Mouse (Mus musculus): ENCODE results near the gene Rplp0.
A peak's percentile ranks its signal among the peaks of the same experiment; 100 is the strongest.

The Rplp0 gene

DNA sequence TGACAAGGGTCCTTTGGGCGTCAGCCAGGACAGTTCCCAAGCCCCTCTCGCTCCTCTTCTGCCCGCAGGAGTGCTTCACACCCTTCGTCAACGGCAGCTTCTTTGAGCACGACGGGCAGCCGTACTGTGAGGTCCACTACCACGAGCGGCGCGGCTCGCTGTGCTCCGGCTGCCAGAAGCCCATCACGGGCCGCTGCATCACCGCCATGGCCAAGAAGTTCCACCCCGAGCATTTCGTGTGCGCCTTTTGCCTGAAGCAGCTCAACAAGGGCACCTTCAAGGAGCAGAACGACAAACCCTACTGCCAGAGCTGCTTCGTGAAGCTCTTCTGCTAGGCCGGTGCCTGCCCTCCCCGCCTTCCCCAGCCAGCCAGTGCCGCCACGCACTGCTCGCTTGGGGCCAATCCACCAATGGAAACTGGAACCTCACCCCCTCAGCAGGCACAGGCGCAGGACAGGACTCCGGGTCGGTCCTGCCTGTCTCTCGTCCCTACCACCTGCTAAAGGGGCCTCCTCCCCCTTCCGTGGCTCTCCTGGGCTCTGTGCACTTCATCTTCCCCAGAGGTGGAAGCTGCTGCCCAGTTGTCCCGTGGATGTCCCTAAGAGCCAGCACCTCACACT, 5.4 kb upstream of the Rplp0 start:
- no peak for DNase-seq

DNA sequence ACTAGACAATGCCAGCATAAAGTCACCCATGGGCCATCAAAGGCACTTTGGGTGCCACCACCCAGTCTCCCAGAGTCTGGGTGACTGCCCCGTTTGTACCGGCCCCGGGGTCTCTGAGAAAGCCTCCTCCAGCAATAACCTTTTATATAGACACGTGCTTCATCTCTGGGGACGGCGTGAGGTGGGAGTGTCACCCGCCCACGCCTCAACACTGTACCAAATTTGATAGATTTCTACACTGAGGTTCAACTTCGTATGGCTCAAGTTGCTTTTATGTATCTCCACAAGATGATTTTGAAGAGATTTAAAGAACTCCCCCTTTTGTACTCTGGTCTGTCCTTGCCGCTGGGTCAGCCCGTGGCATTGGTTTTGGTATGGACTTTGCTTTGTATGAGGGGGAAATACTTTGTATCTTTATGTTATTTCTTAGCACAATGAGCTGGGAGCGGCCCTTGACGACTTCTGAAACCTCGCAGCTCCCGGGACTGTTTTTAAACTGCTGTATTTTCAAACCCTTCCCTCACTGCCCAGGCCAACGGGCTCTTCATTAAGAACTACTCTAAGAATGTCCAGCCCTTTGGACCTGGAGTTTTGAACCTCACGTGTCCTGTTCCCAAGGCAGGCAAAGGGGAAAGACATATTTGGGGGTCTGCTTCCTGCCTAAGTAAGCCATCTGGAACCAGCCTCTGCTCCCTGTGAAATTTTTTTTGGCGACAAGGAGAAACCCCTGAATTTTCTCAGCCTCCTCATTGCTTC, 4.6 kb upstream of the Rplp0 start:
- DNase-seq, result no peak

DNA sequence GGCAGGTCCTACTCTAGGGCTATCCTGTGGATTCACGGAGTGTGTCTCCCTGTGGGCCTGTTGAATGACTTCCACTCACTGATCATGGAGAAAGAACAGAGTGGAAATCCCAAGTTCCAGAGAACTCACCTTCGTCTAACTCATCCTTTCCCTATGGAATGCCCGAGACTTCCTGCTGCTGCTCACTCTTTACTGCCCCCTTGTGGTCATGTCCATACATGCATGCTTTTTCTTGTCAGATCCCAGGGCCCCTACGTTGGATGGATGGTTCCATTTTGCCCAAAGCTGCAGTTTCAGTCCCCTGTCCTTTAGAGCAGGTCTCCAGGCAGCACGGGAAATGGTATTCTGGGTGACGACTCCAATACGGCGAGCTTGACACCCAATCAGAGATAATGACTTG, 3.0 kb upstream of the Rplp0 start:
- DNase-seq, result peak; percentile 72

DNA sequence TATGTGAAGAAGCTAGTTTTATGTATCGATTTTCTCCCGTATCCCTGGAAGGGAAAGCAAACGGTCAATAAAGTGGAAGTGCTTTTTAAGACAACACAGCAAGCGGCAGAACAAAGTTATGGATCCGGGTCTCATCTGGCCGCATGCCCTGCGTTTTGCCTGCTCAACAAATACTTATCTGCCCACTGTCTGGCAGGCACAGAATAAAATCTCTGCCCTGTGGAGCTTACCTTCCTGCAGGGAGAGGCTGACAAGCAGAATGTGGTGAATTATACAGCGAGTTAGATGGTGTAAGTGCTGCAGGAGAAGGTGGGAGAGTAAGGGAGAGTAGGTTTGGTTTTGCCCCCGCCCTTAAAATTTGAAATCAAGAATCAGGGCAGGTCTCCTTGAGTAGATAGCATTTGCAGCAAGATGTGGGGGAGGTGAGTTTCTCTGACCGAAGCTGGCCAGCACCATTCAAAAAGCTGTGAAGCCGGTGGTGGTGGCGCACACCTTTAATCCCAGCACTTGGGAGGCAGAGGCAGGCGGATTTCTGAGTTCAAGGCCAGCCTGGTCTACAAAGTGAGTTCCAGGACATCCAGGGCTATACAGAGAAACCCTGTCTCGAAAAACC, 979 bp upstream of the Rplp0 start:
- no peak for DNase-seq

DNA sequence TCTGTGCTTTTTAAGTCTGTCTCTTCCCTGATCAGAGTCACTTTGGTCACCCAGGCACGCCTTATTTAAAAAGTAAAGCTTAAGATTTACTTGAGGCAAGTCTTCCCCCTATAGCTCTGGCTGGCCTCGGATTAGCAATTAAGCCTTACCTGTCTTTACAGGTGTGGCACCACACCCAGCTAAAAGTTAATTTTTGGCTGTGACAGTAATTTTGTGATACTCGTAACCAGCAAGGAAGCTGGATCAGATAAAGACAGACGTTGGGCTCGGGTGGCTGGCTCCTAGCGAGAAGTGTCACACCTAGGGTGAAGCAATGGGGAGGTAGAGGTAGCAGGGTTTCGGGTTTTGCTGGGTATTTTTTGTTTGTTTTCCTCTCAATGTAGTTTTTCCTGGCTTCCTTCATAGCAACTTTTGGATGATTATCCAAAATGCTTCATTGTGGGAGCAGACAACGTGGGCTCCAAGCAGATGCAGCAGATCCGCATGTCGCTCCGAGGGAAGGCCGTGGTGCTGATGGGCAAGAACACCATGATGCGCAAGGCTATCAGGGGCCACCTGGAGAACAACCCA, 1.2 kb downstream of the Rplp0 start:
- no peak for DNase-seq

DNA sequence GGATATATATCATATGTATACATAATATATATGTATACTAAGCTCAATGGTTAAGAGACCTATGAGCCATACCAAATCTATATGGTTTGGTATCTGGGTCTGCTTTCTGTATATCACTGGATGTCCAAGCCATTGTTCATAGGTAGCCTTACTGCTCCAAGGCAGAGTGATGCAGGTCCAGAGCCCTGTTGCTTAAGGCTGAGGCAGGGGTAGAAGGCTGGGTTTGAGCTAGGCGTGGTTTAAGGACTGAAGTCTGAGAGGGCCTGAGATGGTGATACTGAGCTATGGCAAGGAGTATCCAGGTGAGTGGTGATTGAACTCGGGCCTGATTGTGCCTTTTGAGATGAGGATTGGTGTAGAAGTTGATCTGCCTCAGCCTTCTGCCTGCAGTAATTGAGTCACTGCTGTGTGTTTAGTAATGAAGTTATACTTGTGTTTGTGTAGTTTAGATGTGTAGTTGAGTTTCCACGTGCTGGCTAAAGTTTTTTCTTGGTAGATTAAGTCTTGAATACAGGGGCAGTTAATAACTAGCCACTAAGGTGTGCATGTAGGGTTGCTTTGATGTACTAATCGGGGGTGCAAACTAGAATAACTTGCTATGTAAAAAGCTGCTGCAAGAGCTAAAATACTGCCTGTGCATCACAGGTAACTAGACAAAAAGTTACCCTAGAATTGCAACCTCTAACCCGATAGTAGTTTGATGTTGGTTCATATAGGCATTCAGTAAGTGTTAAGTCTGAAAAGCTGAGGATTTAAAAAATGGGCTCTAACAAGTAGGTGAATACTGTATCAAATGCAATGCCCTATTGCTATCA, 4.7 kb downstream of the Rplp0 start:
- DNase-seq, result no peak

DNA sequence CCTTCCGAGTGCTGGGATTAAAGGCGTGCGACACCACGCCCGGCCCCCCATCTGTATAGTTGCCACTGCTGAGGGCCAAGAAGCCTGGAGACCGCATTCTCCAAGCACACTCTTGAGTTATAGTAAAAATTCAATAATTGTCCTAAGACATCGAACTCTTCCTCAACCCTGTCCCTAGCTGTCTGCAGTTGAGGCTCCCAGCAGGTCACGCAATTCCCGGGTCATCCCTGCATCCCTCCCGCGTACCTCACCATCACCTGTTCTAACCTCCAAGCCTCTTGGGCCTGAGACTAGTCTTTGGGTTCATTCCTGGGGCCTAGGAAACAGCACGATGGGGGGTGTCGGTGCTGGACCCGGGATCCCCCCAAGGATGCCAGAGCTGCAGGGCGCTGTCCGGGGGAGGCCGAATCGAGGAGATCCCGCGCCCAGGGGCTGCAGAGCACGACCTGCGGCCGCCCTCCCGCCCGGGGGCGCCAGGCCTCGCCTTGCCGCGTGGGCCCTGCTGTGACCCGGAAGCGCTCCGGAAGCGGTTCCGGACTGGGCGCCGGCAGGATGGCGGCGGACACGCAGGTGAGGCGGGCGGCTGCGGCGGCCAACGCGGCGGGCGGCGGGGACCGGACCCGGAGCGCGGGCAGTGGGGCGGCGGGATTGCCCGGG, 5.6 kb downstream of the Rplp0 start, which contains the start of gene Gcn1l1:
Gcn1l1 (plus strand) TSS at position 518 of the 657 bp plus-strand sequence.
- peak; percentile 68 for DNase-seq

DNA sequence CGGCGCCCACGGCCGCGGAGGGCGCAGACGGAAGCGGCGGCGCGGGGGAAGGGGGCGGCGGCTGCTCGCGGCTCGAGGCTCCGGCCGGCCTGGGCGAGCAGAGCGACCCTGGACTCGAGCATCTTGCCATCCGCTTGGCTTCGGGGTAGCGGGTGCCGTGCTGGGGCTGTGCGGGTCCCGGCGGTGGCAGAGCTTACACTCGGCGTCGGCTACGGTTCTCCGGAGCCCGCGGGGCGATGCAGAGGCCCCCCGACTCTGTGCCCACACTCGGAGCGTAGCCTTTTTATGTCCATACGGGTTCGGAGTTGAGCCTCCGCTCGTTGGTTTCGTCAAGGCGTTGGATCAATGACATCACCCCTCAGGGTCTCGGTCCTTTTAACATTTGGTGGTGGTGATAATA, 6.1 kb downstream of the Rplp0 start:
- DNase-seq, result no peak

DNA sequence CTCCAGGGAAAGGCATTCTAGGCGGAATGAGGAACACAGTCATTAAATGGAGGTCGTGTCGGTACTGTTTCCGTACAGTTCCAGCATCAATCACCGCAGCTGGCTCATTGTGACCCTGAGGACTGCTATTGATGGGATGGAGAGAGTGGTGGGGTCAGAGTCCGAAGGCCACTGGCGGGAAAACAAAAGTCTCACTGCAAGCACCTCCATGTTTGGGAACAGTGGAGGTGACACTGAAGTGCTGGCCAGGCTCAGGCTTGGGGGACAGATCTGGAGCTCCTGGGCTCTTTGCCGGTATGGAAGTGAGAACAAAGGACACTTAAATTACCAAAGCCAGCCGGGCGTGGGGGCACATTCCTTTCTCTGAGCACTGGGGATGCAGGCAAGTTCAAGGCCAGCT, 9.4 kb downstream of the Rplp0 start:
- DNase-seq, result peak; percentile 66

DNA sequence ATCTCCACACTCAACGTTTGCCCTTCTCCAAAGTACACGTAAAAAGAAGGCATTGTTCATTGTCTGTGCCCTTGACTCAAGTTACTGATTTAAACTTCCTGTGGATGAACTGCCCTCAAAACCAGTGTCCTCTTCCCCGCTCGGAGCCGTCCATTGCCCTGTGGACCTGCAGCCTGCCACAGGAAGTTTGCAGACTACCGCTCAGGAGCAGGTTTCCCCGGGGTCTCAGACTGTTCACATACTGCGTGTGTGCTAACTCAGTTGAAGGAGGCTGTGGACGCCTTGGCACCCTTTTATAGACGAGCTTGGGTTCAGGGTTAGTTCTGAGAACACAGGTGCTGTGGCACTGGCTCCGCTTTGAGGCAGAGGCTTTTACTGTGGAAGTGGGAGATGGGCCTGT, 10.0 kb downstream of the Rplp0 start:
- no peak for DNase-seq

DNA sequence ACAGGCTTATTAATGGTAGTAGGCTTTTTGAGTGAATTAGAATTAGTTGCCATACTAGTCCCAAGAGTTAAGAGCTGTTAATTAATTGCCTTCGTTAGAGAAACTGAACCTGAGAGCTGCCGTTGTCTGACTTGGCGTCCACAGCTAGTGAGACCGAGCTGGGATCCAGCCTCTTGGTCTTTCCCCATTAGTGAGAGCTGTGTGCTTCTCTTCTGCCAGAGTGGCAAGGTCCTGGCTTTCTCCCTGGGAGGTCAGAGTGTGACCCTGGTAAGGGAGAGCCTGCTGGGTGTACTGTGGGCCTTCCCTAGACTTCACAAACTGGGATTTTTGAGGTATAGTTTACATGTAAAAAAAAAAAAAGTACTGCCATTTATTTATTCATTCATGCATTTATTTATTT, 10.5 kb downstream of the Rplp0 start:
- DNase-seq, result no peak

DNA sequence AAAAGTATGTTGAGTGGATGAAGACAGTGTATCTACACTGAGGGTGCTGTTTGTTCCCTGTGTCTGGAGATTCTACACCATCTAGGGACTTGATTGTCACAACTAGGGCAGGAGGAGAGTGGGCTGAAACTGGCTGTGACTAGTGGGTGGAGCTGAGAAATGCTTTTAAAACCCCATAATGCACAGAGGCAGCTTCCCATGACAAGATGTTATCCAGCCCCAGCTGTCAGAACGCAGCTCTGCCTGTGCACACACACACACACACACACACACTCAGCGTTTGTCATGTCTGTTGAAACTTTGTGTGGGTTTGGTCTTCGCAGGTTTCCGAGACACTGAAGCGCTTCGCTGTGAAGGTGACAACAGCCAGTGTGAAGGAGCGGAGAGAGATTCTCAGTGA, 11.8 kb downstream of the Rplp0 start:
- DNase-seq, result no peak

DNA sequence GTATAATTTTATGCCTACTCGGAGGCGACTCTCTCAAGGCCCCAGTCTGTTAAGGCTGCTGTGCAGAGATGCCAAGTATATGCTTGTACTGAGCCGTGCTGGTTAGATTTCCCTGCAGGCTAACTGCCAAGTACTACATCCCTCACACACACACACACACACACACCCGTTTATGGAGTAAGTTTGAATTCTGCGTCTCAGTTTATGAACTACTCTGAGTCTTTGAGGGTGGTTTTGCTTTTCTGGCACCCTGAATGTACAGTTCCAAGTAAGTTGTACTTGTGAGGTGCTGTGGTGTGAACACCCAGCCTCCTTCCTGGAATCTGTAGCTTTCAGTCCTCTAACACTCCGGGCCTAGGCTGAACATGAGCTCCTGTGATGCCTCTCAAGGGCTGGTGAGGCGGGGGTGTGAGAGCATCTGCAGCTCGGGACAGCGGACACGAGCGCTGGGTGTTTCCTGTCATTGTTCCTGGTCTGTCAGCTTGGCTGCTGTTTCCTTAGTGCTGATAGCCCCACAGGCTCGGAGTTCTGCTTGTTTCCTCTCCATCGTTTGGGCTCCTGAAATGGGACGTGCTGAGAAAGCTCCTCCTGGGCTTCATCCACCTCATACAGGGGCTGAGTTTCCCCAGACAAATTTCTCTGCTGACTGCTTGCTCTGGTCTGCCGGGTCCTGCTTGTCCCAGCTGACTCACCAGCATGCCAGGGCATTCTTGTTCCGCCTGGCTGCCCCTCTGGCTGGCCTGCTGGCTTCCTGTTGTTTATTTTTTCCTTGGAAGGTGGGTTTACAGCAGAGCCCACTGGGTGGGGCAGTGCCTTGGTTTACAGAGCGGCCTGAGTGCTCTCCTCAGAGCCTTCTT, 13.6 kb downstream of the Rplp0 start:
- DNase-seq, result peak; percentile 85

DNA sequence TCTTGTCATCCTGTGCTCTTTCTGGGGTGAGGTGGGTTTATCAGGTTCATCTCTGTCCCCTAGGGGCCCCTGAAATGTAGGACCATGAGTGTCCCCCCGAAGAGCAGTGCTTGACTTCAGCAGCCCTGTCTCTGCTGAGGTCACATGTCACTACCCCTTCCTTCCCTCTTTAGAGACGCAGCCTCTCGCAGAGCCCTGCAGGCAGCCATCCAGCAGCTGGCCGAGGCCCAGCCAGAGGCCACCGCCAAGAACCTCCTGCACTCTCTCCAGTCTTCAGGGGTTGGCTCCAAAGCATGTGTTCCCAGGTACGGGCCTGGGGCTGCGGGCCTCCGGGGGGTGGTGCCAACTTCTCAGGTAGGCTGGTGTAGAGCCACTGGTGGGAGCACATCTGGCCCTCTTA, 15.7 kb downstream of the Rplp0 start:
- peak; percentile 71 for DNase-seq

DNA sequence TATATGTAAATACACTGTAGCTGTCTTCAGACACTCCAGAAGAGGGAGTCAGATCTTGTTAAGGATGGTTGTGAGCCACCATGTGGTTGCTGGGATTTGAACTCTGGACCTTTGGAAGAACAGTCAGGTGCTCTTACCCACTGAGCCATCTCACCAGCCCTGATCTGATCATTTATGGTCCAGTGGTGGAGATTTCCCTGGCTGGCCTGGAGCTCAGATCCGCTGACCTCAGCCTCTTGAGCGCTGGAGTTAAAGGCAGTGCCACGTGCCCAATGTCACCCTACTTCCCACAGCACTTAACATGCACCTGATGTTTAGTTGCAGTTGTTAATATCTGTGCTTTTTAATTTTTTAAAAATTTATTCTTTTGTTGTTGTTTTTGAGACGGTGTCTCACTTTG, 18.4 kb downstream of the Rplp0 start:
- DNase-seq, result peak; percentile 55

DNA sequence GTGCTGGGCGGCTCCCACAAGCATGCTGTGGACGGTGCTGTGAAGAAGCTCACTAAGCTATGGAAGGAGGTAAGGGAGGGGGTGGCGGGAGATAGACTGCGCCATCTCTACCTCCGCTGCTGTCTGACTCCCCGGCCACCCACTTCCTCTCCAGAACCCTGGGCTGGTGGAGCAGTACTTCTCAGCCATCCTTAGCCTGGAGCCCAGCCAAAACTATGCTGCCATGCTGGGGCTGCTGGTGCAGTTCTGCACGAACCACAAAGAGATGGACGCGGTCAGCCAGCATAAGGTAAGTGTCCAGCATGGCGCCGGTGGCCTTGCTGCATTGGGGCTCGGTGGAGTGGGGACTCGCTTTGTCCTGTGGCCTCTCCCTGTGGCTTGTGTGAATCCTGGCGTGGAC, 19.7 kb downstream of the Rplp0 start:
- no peak for DNase-seq

DNA sequence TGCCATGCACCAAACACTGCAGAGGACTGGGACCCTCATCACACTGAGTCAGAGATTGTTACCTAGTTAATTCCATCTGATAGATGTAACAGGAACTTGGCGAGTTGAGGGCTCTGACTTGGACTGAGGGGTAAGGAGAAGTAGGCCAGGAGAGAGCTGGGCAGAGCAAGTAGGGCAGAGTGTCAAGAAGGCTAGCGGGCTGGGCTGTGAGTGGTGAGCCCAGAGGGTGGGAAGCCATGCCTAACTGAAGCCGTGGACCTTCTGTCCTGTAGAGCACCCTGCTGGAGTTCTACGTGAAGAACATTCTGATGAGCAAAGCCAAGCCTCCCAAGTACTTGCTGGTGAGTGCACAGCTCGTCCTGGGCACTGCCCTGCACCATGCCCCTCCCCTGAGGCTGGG, 20.1 kb downstream of the Rplp0 start:
- DNase-seq, result no peak

DNA sequence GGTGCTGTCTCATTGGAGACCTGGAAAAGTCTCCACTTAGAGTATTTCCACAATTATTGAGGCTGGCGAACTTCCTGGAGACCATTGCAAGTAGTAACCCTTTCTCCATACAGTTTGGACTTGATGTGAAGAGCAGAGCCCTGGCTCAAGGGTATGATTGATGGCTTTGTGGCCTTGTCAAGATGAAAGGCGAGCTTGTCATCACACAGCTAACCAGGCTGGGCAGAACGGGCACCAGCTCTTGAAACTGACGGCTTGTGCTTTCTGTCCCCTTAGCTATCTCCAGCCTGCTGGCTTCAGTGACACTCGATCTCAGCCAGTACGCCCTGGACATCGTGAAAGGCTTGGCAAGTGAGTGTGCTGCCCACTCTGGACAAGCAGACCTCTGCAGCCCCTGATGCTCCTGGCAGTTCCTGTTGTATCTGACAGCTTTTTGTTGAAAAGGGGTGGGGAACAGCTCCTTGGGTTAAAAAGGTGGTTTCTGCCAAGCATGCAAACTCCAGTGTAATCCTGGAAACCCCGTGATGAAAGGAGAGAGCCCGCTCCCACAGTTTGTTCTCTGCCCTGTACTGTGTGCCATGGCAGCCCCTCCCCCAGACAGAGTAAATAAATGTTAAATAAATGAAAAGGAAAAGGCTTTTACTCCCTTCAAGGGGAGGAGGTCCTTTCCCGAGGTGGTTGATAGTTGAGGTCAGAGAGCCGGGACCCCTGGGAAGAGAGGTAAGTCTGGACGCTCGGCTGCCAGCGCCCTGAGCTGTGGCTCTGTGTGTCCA, 21.1 kb downstream of the Rplp0 start:
- no peak for DNase-seq

DNA sequence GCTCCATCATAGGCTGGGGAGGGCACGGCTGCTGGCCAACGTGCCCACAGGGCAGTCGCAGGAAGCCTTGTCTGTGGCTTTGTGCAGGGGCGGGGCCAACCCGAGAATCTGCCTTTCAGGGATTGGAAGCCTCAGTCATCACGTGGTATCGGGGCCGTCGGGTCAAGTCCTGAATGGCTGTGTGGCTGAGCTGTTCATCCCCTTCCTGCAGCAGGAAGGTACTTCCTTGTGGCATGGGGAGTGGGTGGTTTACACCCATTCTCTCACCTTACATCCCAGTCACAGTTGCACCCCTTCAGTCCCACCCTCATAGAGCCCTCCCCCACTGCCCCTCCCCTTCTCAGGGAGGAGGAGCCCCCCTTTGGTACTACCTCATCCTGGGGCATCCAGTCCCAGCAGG, 22.4 kb downstream of the Rplp0 start:
- DNase-seq, result no peak

DNA sequence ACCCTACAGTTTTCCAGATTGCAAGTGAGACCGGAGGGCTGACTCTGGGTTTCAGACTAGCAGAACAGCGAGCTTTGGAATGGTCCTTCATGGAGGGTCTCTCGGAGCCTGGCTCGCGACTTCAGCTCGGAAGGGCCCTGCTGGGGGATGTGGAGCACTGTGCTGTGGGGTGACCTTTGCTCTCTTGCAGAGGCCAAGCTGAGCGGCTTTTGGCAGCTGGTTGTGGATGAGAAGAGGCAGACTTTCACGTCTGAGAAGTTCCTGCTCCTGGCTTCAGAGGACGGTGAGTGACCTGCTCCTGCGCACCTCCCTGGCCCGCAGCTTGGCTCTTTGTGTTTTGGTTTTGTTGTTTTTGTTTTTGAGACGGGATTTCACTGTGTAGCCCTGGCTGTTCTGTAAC, 26.3 kb downstream of the Rplp0 start:
- DNase-seq, result peak; percentile 74

DNA sequence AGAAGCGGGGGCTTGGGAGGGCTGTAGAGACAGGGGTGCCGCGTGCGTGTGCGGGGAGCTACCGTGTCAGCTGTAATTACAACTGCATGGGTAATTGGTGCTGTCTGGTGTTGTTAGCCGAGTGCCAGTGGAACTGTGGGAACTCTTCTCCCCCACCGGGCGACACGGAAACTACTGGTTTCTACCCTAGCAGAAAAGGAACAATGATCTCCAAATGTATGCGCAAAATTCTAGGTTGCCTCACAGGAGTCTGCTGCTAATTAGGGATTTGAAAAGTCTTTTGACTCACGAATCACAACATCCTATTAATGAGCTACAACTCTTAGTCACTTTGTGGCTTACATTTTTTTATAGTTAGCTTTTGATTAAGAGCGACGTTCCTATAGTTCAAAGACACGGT, 26.9 kb downstream of the Rplp0 start:
- no peak for DNase-seq

All from kidney, adult 11 months (tissue).